Mouse (Mus musculus) hindbrain, embryonic 11.5 days (tissue): ENCODE measurements around the gene Arvcf. TPM values are rescaled to one million over a fixed set of nuclear protein-coding genes. Genes with fewer than 3 reads are reported as not detected.

Experiments
- ATAC-seq: fragments of 200-750 bp; cut with Nextera tagmentation; 2 replicates; pipeline ENCODE4 v1.8.0; 2017; ENCODE audit warnings: mild to moderate bottlenecking, moderate TSS enrichment, moderate library complexity; ENCODE audit not compliant: low FRiP score
- DNase-seq: peaks from one replicate; pipeline ENCODE4 v3.0.0-alpha.2; 2015; ENCODE audit warnings: low spot score
- H3K27ac ChIP-seq: fragments of 300-500 bp; sonication (generic); 2 replicates; pipeline ENCODE4 v1.5.1; 2014; ENCODE audit warnings: mild to moderate bottlenecking, low read depth, low read length
- H3K27me3 ChIP-seq: fragments of 300-500 bp; sonication (generic); 2 replicates; pipeline ENCODE4 v1.6.1; 2014; ENCODE audit warnings: mild to moderate bottlenecking, low read length, moderate library complexity, mixed read lengths; ENCODE audit not compliant: control insufficient read depth, insufficient read depth
- H3K36me3 ChIP-seq: fragments of 300-500 bp; sonication (generic); 2 replicates; pipeline ENCODE4 v1.6.1; 2014; ENCODE audit warnings: mild to moderate bottlenecking, low read length, moderate library complexity, mixed read lengths; ENCODE audit not compliant: control insufficient read depth, insufficient read depth
- H3K4me1 ChIP-seq: fragments of 300-500 bp; sonication (generic); replicated peaks from 2 replicates; pipeline ENCODE4 v1.6.1; 2014; ENCODE audit warnings: low read length, mixed read lengths; ENCODE audit not compliant: control insufficient read depth, insufficient read depth
- H3K4me2 ChIP-seq: fragments of 300-500 bp; sonication (generic); replicated peaks from 2 replicates; pipeline ENCODE4 v1.6.1; 2014; ENCODE audit warnings: mild to moderate bottlenecking, low read depth, low read length
- H3K4me3 ChIP-seq: fragments of 300-500 bp; sonication (generic); 2 replicates; pipeline ENCODE4 v1.5.1; 2014; ENCODE audit warnings: low read depth, low read length
- H3K9ac ChIP-seq: fragments of 300-500 bp; sonication (generic); 2 replicates; pipeline ENCODE4 v1.6.1; 2014; ENCODE audit warnings: low read depth, low read length
- H3K9me3 ChIP-seq: fragments of 300-500 bp; sonication (generic); 2 replicates; pipeline ENCODE4 v1.6.1; 2016; ENCODE audit warnings: low read length; ENCODE audit not compliant: control insufficient read depth
- WGBS: fragments of 180-500 bp; shearing (Covaris S2); extraction: QIAGEN DNeasy Blood & Tissue Kit; methylation state at CpG from one replicate; pipeline ENCODE4 v1.1.7; 2014; 5-methylcytosine and 5-hydroxymethylcytosine counted together
- polyA plus RNA-seq: library from polyadenylated mRNA; unstranded; fragments of >200 nt; fragmentation: Nextera tagmentation; extraction: Ambion mirVana; gene quantifications from 2 replicates; pipeline ENCODE4 v1.2.1, GENCODE M21; 2014

The Arvcf gene
- polyA plus RNA-seq, 1 experiment from 2014 or later, result 62.0 TPM

- H3K27me3 ChIP-seq, result no peaks in the 10 kb centered on the region
- H3K27ac ChIP-seq, result no peak overlapping the region
- H3K9ac ChIP-seq, result no peak overlapping the region
- no peaks in the 10 kb centered on the region; the same call in 1 of the 2 replicates for H3K4me1 ChIP-seq
- WGBS, result 78% methylated on average over 8 of the region's 8 CpGs
- no peaks in the 10 kb centered on the region for H3K36me3 ChIP-seq
- H3K4me3 ChIP-seq, result no peak overlapping the region
- DNase-seq (no peak), ATAC-seq (no peak)
- H3K4me2 ChIP-seq, result no peak overlapping the region
- H3K9me3 ChIP-seq, result no peaks in the 10 kb centered on the region
These were observed 82.7 kb downstream of the Arvcf start for GRCm38 (mm10) chr16:18430641-18431212.

- Histone ChIP-seq H3K4me2 (no peak overlapping the region), H3K4me3 (no peak overlapping the region), H3K27me3 (no peaks in the 10 kb centered on the region), H3K36me3 (no peaks in the 10 kb centered on the region), H3K9ac (no peak overlapping the region), H3K4me1 (no peaks in the 10 kb centered on the region), H3K27ac (no peak overlapping the region), H3K9me3 (no peaks in the 10 kb centered on the region)
- ATAC-seq (no peak), DNase-seq (no peak)
- 96% methylated on average over 5 of the region's 5 CpGs for WGBS
These were observed 85.4 kb downstream of the Arvcf start for GRCm38 (mm10) chr16:18433341-18433920.

GRCm38 (mm10) chr16:18436128-18436527 lies 88.1 kb downstream of the Arvcf start:
- H3K4me1 ChIP-seq, result no peaks in the 10 kb centered on the region
- H3K4me2 ChIP-seq, result no peak overlapping the region
- WGBS, result 90% methylated on average over 6 of the region's 6 CpGs
- no peak overlapping the region for H3K27ac ChIP-seq
- H3K9me3 ChIP-seq, result no peaks in the 10 kb centered on the region
- no peak overlapping the region for H3K4me3 ChIP-seq
- no peak overlapping the region for H3K9ac ChIP-seq
- DNase-seq, result no peak
- H3K36me3 ChIP-seq, result no peaks in the 10 kb centered on the region
- ATAC-seq, result no peak
- H3K27me3 ChIP-seq, result no peaks in the 10 kb centered on the region

- Histone ChIP-seq H3K27me3 (no peaks in the 10 kb centered on the region), H3K4me3 (no peak overlapping the region), H3K4me2 (no peak overlapping the region), H3K9ac (no peak overlapping the region), H3K4me1 (no peaks in the 10 kb centered on the region), H3K27ac (no peak overlapping the region), H3K9me3 (no peaks in the 10 kb centered on the region), H3K36me3 (no peaks in the 10 kb centered on the region)
- ATAC-seq, result peak; percentile 81
- WGBS, result 28% methylated on average over 8 of the region's 8 CpGs
- peak; percentile 98 for DNase-seq
These were observed 95.4 kb downstream of the Arvcf start for GRCm38 (mm10) chr16:18443385-18443841.

- H3K4me3 ChIP-seq, result no peak overlapping the region
- ATAC-seq, result no peak
- H3K27me3 ChIP-seq, result no peaks in the 10 kb centered on the region
- no peaks in the 10 kb centered on the region for H3K36me3 ChIP-seq
- H3K9me3 ChIP-seq, result no peaks in the 10 kb centered on the region
- no peaks in the 10 kb centered on the region for H3K4me1 ChIP-seq
- no peak overlapping the region for H3K27ac ChIP-seq
- H3K4me2 ChIP-seq, result no peak overlapping the region
- no peak for DNase-seq
- H3K9ac ChIP-seq, result no peak overlapping the region
These were observed 99.3 kb downstream of the Arvcf start for GRCm38 (mm10) chr16:18447243-18447642.

GRCm38 (mm10) chr16:18448104-18448503 lies 100.1 kb downstream of the Arvcf start:
- DNase-seq (no peak), ATAC-seq (no peak)
- Histone ChIP-seq H3K9me3 (no peaks in the 10 kb centered on the region), H3K9ac (no peak overlapping the region), H3K27me3 (no peaks in the 10 kb centered on the region), H3K27ac (no peak overlapping the region), H3K4me2 (no peak overlapping the region), H3K4me3 (no peak overlapping the region), H3K36me3 (no peaks in the 10 kb centered on the region), H3K4me1 (no peaks in the 10 kb centered on the region)
- WGBS, result 61% methylated on average over 6 of the region's 6 CpGs

- Histone ChIP-seq H3K4me2 (no peak overlapping the region), H3K36me3 (no peaks in the 10 kb centered on the region), H3K27me3 (no peaks in the 10 kb centered on the region), H3K4me3 (no peak overlapping the region), H3K27ac (no peak overlapping the region), H3K9me3 (no peaks in the 10 kb centered on the region), H3K9ac (no peak overlapping the region), H3K4me1 (no peaks in the 10 kb centered on the region)
- no peak for DNase-seq
- 93% methylated on average over 4 of the region's 4 CpGs for WGBS
- no peak for ATAC-seq
These were observed 101.0 kb downstream of the Arvcf start for GRCm38 (mm10) chr16:18449005-18449404.

GRCm38 (mm10) chr16:18451486-18452181 lies 103.7 kb downstream of the Arvcf start:
- Histone ChIP-seq H3K9me3 (no peaks in the 10 kb centered on the region), H3K27ac (no peak overlapping the region), H3K4me2 (no peak overlapping the region), H3K9ac (no peak overlapping the region), H3K27me3 (no peaks in the 10 kb centered on the region), H3K4me1 (no peaks in the 10 kb centered on the region), H3K36me3 (no peaks in the 10 kb centered on the region), H3K4me3 (no peak overlapping the region)
- no peak for ATAC-seq
- WGBS, result 71% methylated on average over 9 of the region's 9 CpGs
- no peak for DNase-seq

- Histone ChIP-seq H3K27me3 (no peaks in the 10 kb centered on the region), H3K36me3 (no peaks in the 10 kb centered on the region), H3K4me3 (no peak overlapping the region), H3K4me1 (no peaks in the 10 kb centered on the region), H3K27ac (no peak overlapping the region), H3K4me2 (no peak overlapping the region), H3K9ac (no peak overlapping the region), H3K9me3 (no peaks in the 10 kb centered on the region)
- WGBS, result 84% methylated on average over 8 of the region's 8 CpGs
- ATAC-seq, result no peak
- no peak for DNase-seq
These were observed 104.4 kb downstream of the Arvcf start for GRCm38 (mm10) chr16:18452361-18452862.
